Mouse (Mus musculus): ENCODE results near the gene Ndrg2. TPM values are rescaled to one million over a fixed set of nuclear protein-coding genes. Genes with fewer than 3 reads are reported as not detected.
A peak's percentile ranks its signal among the peaks of the same experiment; 100 is the strongest.

Gene Ndrg2
- polyA plus RNA-seq, 1 experiment from 2014 or later, result 71.6 TPM

DNA sequence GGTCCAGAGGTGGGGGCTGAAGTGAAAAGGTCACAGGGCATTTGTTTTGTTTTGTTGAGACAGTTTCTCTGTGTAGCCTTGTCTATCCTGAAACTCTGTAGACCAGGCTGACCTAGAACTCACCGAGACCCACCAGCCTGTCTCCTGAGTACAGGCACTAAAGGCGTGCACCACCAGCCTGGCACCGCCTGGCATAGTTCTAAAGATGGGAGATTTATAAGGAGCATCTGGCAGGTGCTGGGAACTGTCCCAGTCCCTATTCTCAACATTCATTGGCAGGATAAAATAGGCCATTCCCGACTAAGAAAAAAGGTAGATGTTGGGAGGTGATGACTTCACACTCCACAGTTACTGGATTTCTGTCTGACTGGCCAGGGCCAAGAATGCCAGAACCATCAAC is 5.0 kb upstream of the Ndrg2 start:
- WGBS, result 78% methylated on average over 4 of the region's 4 CpGs
- TF ChIP-seq EP300 (optimal IDR thresholded peaks at IDR 0.05) (no peak), CTCF (IDR thresholded peaks at IDR 0.05; ENCODE audit: low read depth) (no peak)

DNA sequence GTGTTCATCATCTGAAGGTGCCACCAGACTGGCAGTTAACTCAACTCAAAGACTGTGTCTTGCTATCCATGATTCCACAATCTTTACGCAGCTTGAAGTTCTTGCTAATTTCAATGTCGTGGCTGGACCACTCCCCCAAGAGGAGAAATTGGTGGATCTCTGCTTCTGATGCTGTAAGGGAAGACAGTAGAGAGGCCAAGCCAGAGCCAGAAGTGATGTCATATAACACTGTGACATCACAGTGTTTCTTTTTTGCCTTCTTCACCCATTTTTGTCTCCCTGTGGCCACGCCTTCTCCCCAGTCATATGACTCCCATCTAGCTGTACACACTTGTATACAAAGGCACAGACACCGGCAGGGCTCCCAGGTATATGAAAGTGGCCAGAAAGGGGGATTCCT is 4.2 kb upstream of the Ndrg2 start, which contains the start of gene Tppp2:
TSS of gene Tppp2 (plus strand) at position 301 of the 400 bp plus-strand sequence.
- TF ChIP-seq CTCF (IDR thresholded peaks at IDR 0.05; ENCODE audit: low read depth) (no peak), EP300 (optimal IDR thresholded peaks at IDR 0.05) (no peak)
- Histone ChIP-seq H3K4me1 (replicated peaks; ENCODE audit: control insufficient read depth, insufficient read depth) (peaks cover 18% of the 10 kb centered on the region), H3K4me2 (replicated peaks; ENCODE audit: low read depth) (no peak within 1 kb of the TSS), H3K27ac (replicated peaks) (no peak within 1 kb of the TSS), H3K36me3 (ENCODE audit: control insufficient read depth, insufficient read depth, low read length) (no peaks in the 10 kb centered on the region), H3K9me3 (ENCODE audit: control insufficient read depth, low read length) (no peaks in the 10 kb centered on the region), H3K9ac (ENCODE audit: low read length) (no peak within 1 kb of the TSS), H3K4me3 (ENCODE audit: low read depth, low read length) (no peak within 1 kb of the TSS), H3K27me3 (ENCODE audit: control insufficient read depth, insufficient read depth, low read length) (no peaks in the 10 kb centered on the region)
- DNase-seq (ENCODE audit: low spot score) (no peak), ATAC-seq (ENCODE audit: low FRiP score, low TSS enrichment) (no peak)
- 91% methylated on average over 4 of the region's 4 CpGs for WGBS

More for the DNA sequence above, 5.0 kb upstream of the Ndrg2 start:
- Histone ChIP-seq H3K9ac (ENCODE audit: low read length) (no peak overlapping the region), H3K4me2 (replicated peaks; ENCODE audit: low read depth) (no peak overlapping the region), H3K27me3 (ENCODE audit: control insufficient read depth, insufficient read depth, low read length) (no peaks in the 10 kb centered on the region), H3K4me1 (replicated peaks; ENCODE audit: control insufficient read depth, insufficient read depth) (peaks cover 18% of the 10 kb centered on the region), H3K4me3 (ENCODE audit: low read depth, low read length) (no peak overlapping the region), H3K36me3 (ENCODE audit: control insufficient read depth, insufficient read depth, low read length) (no peaks in the 10 kb centered on the region), H3K9me3 (ENCODE audit: control insufficient read depth, low read length) (no peaks in the 10 kb centered on the region), H3K27ac (replicated peaks) (no peak overlapping the region)
- ATAC-seq (ENCODE audit: low FRiP score, low TSS enrichment), result no peak
- DNase-seq (ENCODE audit: low spot score), result no peak

DNA sequence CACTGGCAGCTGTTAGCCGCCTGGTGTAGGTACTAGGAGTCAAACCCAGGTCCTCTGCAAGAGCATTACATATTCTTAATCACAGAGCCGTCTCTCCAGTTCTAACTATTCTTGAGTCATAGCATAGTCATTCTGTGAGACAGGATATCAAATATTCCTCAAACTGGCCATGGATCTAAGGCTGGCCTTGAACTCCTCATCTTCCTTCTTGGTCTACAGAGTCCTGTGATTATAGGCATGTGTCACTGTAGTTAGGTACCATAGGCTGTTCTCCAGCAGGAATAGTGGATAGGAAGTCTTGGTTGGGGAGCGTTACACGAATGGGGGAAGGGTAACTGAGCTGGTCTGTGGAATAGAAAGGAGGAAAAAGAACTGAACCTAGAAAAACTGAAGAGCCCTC is 2.6 kb upstream of the Ndrg2 start:
- WGBS, result 86% methylated on average over 4 of the region's 4 CpGs
- H3K27me3 ChIP-seq (ENCODE audit: control insufficient read depth, insufficient read depth, low read length), result no peaks in the 10 kb centered on the region
- H3K9me3 ChIP-seq (ENCODE audit: control insufficient read depth, low read length), result no peaks in the 10 kb centered on the region
- no peak for ATAC-seq (ENCODE audit: low FRiP score, low TSS enrichment)
- H3K9ac ChIP-seq (ENCODE audit: low read length), result no peak overlapping the region
- H3K4me2 ChIP-seq (replicated peaks; ENCODE audit: low read depth), result no peak overlapping the region
- no peak overlapping the region for H3K4me3 ChIP-seq (ENCODE audit: low read depth, low read length)
- H3K27ac ChIP-seq (replicated peaks), result no peak overlapping the region
- no peak for TF ChIP-seq CTCF (IDR thresholded peaks at IDR 0.05; ENCODE audit: low read depth)
- TF ChIP-seq EP300 (optimal IDR thresholded peaks at IDR 0.05), result no peak
- H3K36me3 ChIP-seq (ENCODE audit: control insufficient read depth, insufficient read depth, low read length), result no peaks in the 10 kb centered on the region
- H3K4me1 ChIP-seq (replicated peaks; ENCODE audit: control insufficient read depth, insufficient read depth), result peaks cover 4% of the 10 kb centered on the region; the same call in 1 of the 2 replicates
- DNase-seq (ENCODE audit: low spot score), result no peak

DNA sequence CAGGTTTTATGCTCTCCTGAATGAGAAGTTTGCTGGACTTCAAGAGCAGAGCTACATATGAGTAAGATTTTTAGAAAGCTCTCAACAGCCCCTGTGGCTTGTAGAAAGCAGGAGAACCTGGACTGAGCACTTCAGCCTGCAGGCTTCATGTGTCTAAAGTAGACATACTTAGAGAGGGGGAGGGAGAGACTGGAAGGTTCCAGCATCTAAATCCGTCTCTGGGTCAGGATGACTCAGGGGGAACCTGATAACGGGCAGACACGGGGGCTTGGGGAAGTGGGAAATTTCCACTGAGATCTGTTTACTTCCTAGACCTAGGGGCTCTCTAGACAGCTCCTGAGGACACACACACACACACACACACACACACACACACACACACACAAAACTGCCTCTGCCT is 1.1 kb upstream of the Ndrg2 start:
- peaks cover 4% of the 10 kb centered on the region; the same call in 1 of the 2 replicates for H3K4me1 ChIP-seq (replicated peaks; ENCODE audit: control insufficient read depth, insufficient read depth)
- H3K9me3 ChIP-seq (ENCODE audit: control insufficient read depth, low read length), result no peaks in the 10 kb centered on the region
- H3K36me3 ChIP-seq (ENCODE audit: control insufficient read depth, insufficient read depth, low read length), result 0 out of 2 replicates have a peak, but pooled peaks cover under 1% of the 10 kb centered on the region
- H3K27ac ChIP-seq (replicated peaks), result peak overlapping the region; percentile 95
- no peak for TF ChIP-seq CTCF (IDR thresholded peaks at IDR 0.05; ENCODE audit: low read depth)
- no peak for TF ChIP-seq EP300 (optimal IDR thresholded peaks at IDR 0.05)
- no peaks in the 10 kb centered on the region for H3K27me3 ChIP-seq (ENCODE audit: control insufficient read depth, insufficient read depth, low read length)
- H3K4me3 ChIP-seq (ENCODE audit: low read depth, low read length), result no peak overlapping the region
- DNase-seq (ENCODE audit: low spot score) (no peak), ATAC-seq (ENCODE audit: low FRiP score, low TSS enrichment) (no peak)
- no peak overlapping the region for H3K4me2 ChIP-seq (replicated peaks; ENCODE audit: low read depth)
- 5% methylated on average over 3 of the region's 3 CpGs for WGBS
- no peak overlapping the region for H3K9ac ChIP-seq (ENCODE audit: low read length)

DNA sequence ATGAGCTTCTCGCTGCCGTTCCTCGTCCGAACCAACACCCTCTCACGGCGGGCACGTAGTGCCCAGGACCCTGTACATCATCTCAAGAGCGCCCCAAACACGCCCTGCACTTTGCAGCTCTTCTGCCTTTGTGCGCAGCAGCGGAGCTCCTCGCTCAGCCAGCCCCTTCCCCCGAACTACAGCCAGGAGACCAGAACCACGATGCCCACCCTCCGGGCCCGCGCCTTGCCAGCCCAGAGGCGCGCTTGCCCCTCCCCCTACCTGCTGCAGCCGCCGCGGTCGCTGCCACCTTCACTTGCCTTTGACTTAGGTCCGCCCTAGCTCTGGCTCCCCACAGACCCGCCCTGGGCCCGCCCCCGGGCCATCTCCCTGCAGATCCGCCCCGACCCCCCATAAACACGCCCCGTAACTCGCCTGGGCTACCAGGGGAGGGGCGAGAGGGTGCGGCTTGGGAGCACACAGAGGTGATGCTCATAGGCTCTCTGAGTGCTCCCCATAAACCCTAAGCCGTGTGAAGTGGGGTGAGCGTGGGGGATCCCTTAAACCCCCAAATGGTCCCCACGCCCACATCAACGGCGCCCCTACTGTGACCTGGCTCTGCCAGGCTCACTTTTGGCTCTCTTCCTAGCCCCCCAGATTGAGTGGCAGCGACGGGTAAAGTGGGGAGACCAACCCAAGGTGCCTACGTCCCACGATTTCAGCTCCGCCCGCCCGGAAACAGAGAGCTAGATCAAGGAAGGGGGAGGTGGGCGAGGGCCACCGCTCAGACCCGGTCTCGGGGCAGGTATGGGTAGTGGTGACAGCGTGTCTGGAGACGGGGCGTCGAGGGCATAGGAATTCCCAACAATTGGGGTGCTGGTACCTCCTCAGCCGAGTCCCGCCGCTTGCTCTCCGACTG is 647 bp downstream of the Ndrg2 start:
- Histone ChIP-seq H3K9ac (ENCODE audit: low read length) (peak overlapping the region; percentile 88), H3K4me3 (ENCODE audit: low read depth, low read length) (peak overlapping the region; percentile 62), H3K9me3 (ENCODE audit: control insufficient read depth, low read length) (no peaks in the 10 kb centered on the region), H3K36me3 (ENCODE audit: control insufficient read depth, insufficient read depth, low read length) (peaks cover 7% of the 10 kb centered on the region), H3K4me1 (replicated peaks; ENCODE audit: control insufficient read depth, insufficient read depth) (peaks cover 4% of the 10 kb centered on the region; the same call in 1 of the 2 replicates), H3K4me2 (replicated peaks; ENCODE audit: low read depth) (peak overlapping the region; percentile 96), H3K27ac (replicated peaks) (peak overlapping the region; percentile 95), H3K27me3 (ENCODE audit: control insufficient read depth, insufficient read depth, low read length) (no peaks in the 10 kb centered on the region)
- ATAC-seq (ENCODE audit: low FRiP score, low TSS enrichment) (peak; percentile 92), DNase-seq (ENCODE audit: low spot score) (peak; percentile 89)
- TF ChIP-seq CTCF (IDR thresholded peaks at IDR 0.05; ENCODE audit: low read depth) (no peak), EP300 (optimal IDR thresholded peaks at IDR 0.05) (peak; percentile 2)
- WGBS, result under 1% methylated on average over 54 of the region's 58 CpGs
